Mouse (Mus musculus): Measurements from ENCODE around the gene Traip.

Gene Traip

GRCm38 (mm10) chr9:107934146-107934545, 15.8 kb upstream of the Traip start:
- no peak for DNase-seq (ENCODE audit: low read depth)

- DNase-seq (ENCODE audit: low read depth): no peak
Measured at GRCm38 (mm10) chr9:107935374-107935773, 14.6 kb upstream of the Traip start, which contains the start of gene Camkv. Gene Camkv, plus strand, starts transcription at chr9:107935674.

GRCm38 (mm10) chr9:107935790-107936214, 14.1 kb upstream of the Traip start:
- DNase-seq (ENCODE audit: low read depth): no peak

- no peak for DNase-seq (ENCODE audit: low read depth)
Measured at GRCm38 (mm10) chr9:107936215-107936822, 13.6 kb upstream of the Traip start.

- DNase-seq (ENCODE audit: low read depth): no peak
Measured at GRCm38 (mm10) chr9:107936831-107937230, 13.1 kb upstream of the Traip start.

GRCm38 (mm10) chr9:107947241-107948194, 2.4 kb upstream of the Traip start:
- DNase-seq (ENCODE audit: low read depth): no peak

GRCm38 (mm10) chr9:107949184-107949921, 583 bp upstream of the Traip start:
- DNase-seq (ENCODE audit: low read depth): no peak

GRCm38 (mm10) chr9:107950460-107951355, 772 bp downstream of the Traip start:
- DNase-seq (ENCODE audit: low read depth): peak; percentile 88

- DNase-seq (ENCODE audit: low read depth): no peak
Measured at GRCm38 (mm10) chr9:107955613-107956289, 5.8 kb downstream of the Traip start.

GRCm38 (mm10) chr9:107957141-107957540, 7.2 kb downstream of the Traip start:
- DNase-seq (ENCODE audit: low read depth): no peak

GRCm38 (mm10) chr9:107959896-107960295, 10.0 kb downstream of the Traip start:
- DNase-seq (ENCODE audit: low read depth): no peak

GRCm38 (mm10) chr9:107960928-107961327, 11.0 kb downstream of the Traip start:
- DNase-seq (ENCODE audit: low read depth): no peak

- no peak for DNase-seq (ENCODE audit: low read depth)
Measured at GRCm38 (mm10) chr9:107961351-107961762, 11.4 kb downstream of the Traip start.

GRCm38 (mm10) chr9:107961881-107962280, 11.9 kb downstream of the Traip start:
- no peak for DNase-seq (ENCODE audit: low read depth)

- no peak for DNase-seq (ENCODE audit: low read depth)
Measured at GRCm38 (mm10) chr9:107962916-107963315, 13.0 kb downstream of the Traip start.

GRCm38 (mm10) chr9:107963700-107964099, 13.8 kb downstream of the Traip start:
- DNase-seq (ENCODE audit: low read depth): peak; percentile 81

GRCm38 (mm10) chr9:107964681-107965080, 14.7 kb downstream of the Traip start:
- no peak for DNase-seq (ENCODE audit: low read depth)

GRCm38 (mm10) chr9:107966676-107967075, 16.7 kb downstream of the Traip start:
- DNase-seq (ENCODE audit: low read depth): no peak

GRCm38 (mm10) chr9:107967437-107967836, 17.5 kb downstream of the Traip start:
- no peak for DNase-seq (ENCODE audit: low read depth)

GRCm38 (mm10) chr9:107968531-107968930, 18.6 kb downstream of the Traip start:
- no peak for DNase-seq (ENCODE audit: low read depth)

- DNase-seq (ENCODE audit: low read depth): no peak
Measured at GRCm38 (mm10) chr9:107970311-107970710, 20.4 kb downstream of the Traip start.

Data from c-Kit-positive CD71-positive TER-119-negative erythroid progenitor cells, embryonic 14.5 days (primary cell).